Mouse (Mus musculus) MEL (cell line): ENCODE results near the gene Gsta4.
A peak's percentile ranks its signal among the peaks of the same experiment; 100 is the strongest.

ENCODE experiments used
- CTCF ChIP-seq, 3 experiments: IDR thresholded peaks in 2 of 3; conservative IDR thresholded peaks in 1 of 3; 2 replicates each; pipeline ENCODE4 v1.5.1; 2011 to 2012; ENCODE audit warnings: low read length in 3 of 3, low read depth in 2 of 3, mild to moderate bottlenecking in 2 of 3, improper control_type of control experiment in 1 of 3, inconsistent platforms in 1 of 3, mixed read lengths in 1 of 3, moderate library complexity in 1 of 3; ENCODE audit not compliant: control insufficient read depth in 1 of 3, insufficient read depth in 1 of 3, poor library complexity in 1 of 3, severe bottlenecking in 1 of 3
- EP300 ChIP-seq, 2 experiments: IDR thresholded peaks; 2 replicates each; pipeline ENCODE4 v1.6.1; 2011; ENCODE audit warnings: improper control_type of control experiment in 2 of 2, low read length in 2 of 2, low read depth in 1 of 2, mild to moderate bottlenecking in 1 of 2
- ETS1 ChIP-seq: IDR thresholded peaks from 2 replicates; pipeline ENCODE4 v1.6.1; 2012; ENCODE audit warnings: low read depth, mild to moderate bottlenecking, inconsistent platforms, low read length, improper control_type of control experiment, moderate library complexity
- GABPA ChIP-seq: IDR thresholded peaks from 2 replicates; pipeline ENCODE4 v1.6.1; 2012; ENCODE audit warnings: low read depth, mild to moderate bottlenecking, inconsistent platforms, low read length, improper control_type of control experiment, moderate library complexity
- GATA1 ChIP-seq: IDR thresholded peaks from 2 replicates; pipeline ENCODE4 v1.6.1; 2011; ENCODE audit warnings: low read depth, low read length, improper control_type of control experiment
- MAX ChIP-seq: IDR thresholded peaks from 2 replicates; pipeline ENCODE4 v1.6.1; 2011; ENCODE audit warnings: low read length, improper control_type of control experiment
- MYC ChIP-seq: IDR thresholded peaks from 2 replicates; pipeline ENCODE4 v1.6.1; 2011; ENCODE audit warnings: low read depth, mild to moderate bottlenecking, low read length, improper control_type of control experiment, moderate library complexity
- POLR2A ChIP-seq, 2 experiments: IDR thresholded peaks; 2 replicates each; pipeline ENCODE4 v1.6.1; 2011 to 2012; ENCODE audit warnings: low read length in 2 of 2, mild to moderate bottlenecking in 2 of 2, control low read depth in 1 of 2, improper control_type of control experiment in 1 of 2, low read depth in 1 of 2, moderate library complexity in 1 of 2; ENCODE audit not compliant: control insufficient read depth in 1 of 2, insufficient read depth in 1 of 2, poor library complexity in 1 of 2
- POLR2AphosphoS2 ChIP-seq: IDR thresholded peaks from 2 replicates; pipeline ENCODE4 v1.6.1; 2011; ENCODE audit warnings: low read length, improper control_type of control experiment
- TAL1 ChIP-seq: IDR thresholded peaks from 2 replicates; pipeline ENCODE4 v1.6.1; 2012; ENCODE audit warnings: mild to moderate bottlenecking, inconsistent platforms, low read length, moderate library complexity, mixed read lengths
- TCF12 ChIP-seq: IDR thresholded peaks from 2 replicates; pipeline ENCODE4 v1.6.1; 2014; ENCODE audit warnings: low read depth, mild to moderate bottlenecking, inconsistent platforms, low read length, improper control_type of control experiment, moderate library complexity
- USF2 ChIP-seq, 2 experiments: IDR thresholded peaks; 2 replicates each; pipeline ENCODE4 v1.6.1; 2011 to 2012; ENCODE audit warnings: improper control_type of control experiment in 2 of 2, low read length in 2 of 2, borderline replicate concordance in 1 of 2, inconsistent platforms in 1 of 2, low read depth in 1 of 2, mild to moderate bottlenecking in 1 of 2; ENCODE audit not compliant: insufficient read depth in 1 of 2

DNA sequence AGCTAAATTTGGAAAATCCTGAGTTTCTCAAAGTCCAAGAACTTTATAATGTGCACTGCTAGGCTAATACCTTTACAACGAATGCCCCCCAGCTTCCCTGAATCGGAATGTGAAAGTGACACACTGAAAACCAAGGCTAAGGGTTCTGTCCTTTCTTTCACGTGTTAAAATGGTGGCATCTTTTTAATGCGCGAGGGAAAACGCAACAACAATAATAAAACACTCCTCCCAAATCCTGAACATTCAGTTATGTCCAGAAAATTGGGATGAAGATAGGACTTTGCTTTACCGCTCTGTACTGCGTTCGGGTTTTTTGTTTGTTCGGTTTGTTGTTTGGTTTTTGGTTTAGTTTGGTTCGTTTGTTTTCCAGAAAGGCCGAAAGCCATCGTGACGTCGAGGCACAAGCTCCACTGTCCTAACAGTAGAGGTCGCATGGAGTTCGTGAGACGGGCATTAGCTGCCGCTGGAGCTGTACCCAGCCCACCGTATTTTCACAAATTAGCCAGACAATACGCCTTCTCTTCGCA is 6.3 kb upstream of the Gsta4 start:
- 0 out of 4 replicates have a peak, but pooled peaks of 1 of the 2 experiments have one; percentile 21 for TF ChIP-seq EP300 (IDR thresholded peaks at IDR 0.05; ENCODE audit: low read depth in 1 of 2, low read length in 2 of 2)
- TF ChIP-seq ETS1, result no peak
- peak; percentile 74; the same call in 1 of the 2 replicates for TF ChIP-seq MYC
- peak; percentile 38 to 85 (median 64) for TF ChIP-seq CTCF (IDR thresholded peaks at IDR 0.05 in 2 of 3, conservative IDR thresholded peaks at IDR 0.05 in 1 of 3; ENCODE audit: control insufficient read depth in 1 of 3, insufficient read depth in 1 of 3, low read depth in 2 of 3, low read length in 3 of 3, poor library complexity in 1 of 3, severe bottlenecking in 1 of 3)
- TF ChIP-seq POLR2A (IDR thresholded peaks at IDR 0.05; ENCODE audit: control insufficient read depth in 1 of 2, insufficient read depth in 1 of 2, low read depth in 1 of 2, low read length in 2 of 2, poor library complexity in 1 of 2), result no peak
- no peak for TF ChIP-seq TAL1
- no peak for TF ChIP-seq USF2 (IDR thresholded peaks at IDR 0.05; ENCODE audit: borderline replicate concordance in 1 of 2, insufficient read depth in 1 of 2, low read depth in 1 of 2, low read length in 2 of 2)
- no peak for TF ChIP-seq POLR2AphosphoS2
- TF ChIP-seq MAX, result peak; percentile 88
- 0 out of 2 replicates have a peak, but pooled peaks have one; percentile 0 for TF ChIP-seq TCF12
- TF ChIP-seq GABPA, result no peak
- TF ChIP-seq GATA1, result no peak
